Mouse (Mus musculus): Measurements from ENCODE around the gene Rev3l. TPM values are rescaled to one million over a fixed set of nuclear protein-coding genes. Genes with fewer than 3 reads are reported as not detected.

The Rev3l gene
- total and polyA plus RNA-seq, 3 experiments = 6.9 to 71.5 (median 12.4) TPM

DNA sequence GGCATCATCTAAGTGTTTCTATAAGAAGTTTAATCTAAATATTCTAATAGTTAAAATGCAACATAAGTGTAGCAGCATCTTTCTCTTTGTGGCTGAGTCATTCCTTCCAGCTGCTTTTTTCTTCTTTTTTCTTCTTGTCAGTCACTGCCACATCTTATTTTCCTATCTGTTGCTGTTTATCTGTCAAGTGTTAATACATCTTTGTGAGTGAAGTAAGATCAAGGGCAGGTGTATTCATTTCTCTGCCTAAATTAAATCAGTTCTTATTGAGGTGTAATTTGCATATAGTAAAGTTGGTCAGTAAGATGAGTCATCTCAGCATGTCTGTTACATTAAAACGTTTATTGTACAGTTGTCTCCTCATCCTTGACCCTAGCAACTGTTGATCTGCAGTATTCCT is 32.8 kb downstream of the Rev3l start:
- Histone ChIP-seq H3K27ac (ENCODE audit: control insufficient read depth, low read depth, low read length) (no peak overlapping the region), H3K4me3 (ENCODE audit: control insufficient read depth in 1 of 2, insufficient read depth in 1 of 2, low read depth in 2 of 2, low read length in 2 of 2) (no peak overlapping the region), H3K9me3 (replicated peaks; ENCODE audit: insufficient read depth, low read length) (no peaks in the 10 kb centered on the region), H3K36me3 (ENCODE audit: control insufficient read depth in 1 of 2, insufficient read depth in 2 of 2, low read length in 2 of 2) (no peaks in the 10 kb centered on the region; a peak in 2 of 4 replicates), H3K27me3 (ENCODE audit: control insufficient read depth in 1 of 2, insufficient read depth in 2 of 2, low read length in 2 of 2) (no peaks in the 10 kb centered on the region), H3K9ac (ENCODE audit: control insufficient read depth, low read depth, low read length, poor library complexity, severe bottlenecking) (no peak overlapping the region), H3K79me2 (ENCODE audit: control insufficient read depth, insufficient read depth, low read length, poor library complexity) (peaks cover 3% of the 10 kb centered on the region), H3K4me1 (ENCODE audit: control insufficient read depth in 1 of 2, insufficient read depth in 2 of 2, low read length in 2 of 2) (no peaks in the 10 kb centered on the region)
- DNase-seq (ENCODE audit: low read depth, low spot score) = no peak
- TF ChIP-seq MEF2A (IDR thresholded peaks at IDR 0.05; ENCODE audit: extremely low read depth, insufficient replicate concordance, low read depth, low read length, poor library complexity, severe bottlenecking) = no peak
- no peak for TF ChIP-seq SMC3 (IDR thresholded peaks at IDR 0.05; ENCODE audit: low read depth, low read length)
- TF ChIP-seq USF1 (IDR thresholded peaks at IDR 0.05; ENCODE audit: low read depth, low read length) = no peak
- TF ChIP-seq MAZ (IDR thresholded peaks at IDR 0.05; ENCODE audit: low read depth, low read length) = no peak
- no peak for TF ChIP-seq TAL1 (IDR thresholded peaks at IDR 0.05; ENCODE audit: low read length)
- TF ChIP-seq MYB (IDR thresholded peaks at IDR 0.05; ENCODE audit: low read depth, low read length) = no peak
- no peak for TF ChIP-seq ELF1 (IDR thresholded peaks at IDR 0.05; ENCODE audit: low read depth, low read length)
- no peak for TF ChIP-seq MYC (IDR thresholded peaks at IDR 0.05; ENCODE audit: low read depth, low read length)

GRCm38 (mm10) chr10:39766702-39767101 is 34.8 kb downstream of the Rev3l start:
- Histone ChIP-seq H3K9me3 (replicated peaks; ENCODE audit: insufficient read depth, low read length) (no peaks in the 10 kb centered on the region), H3K4me3 (ENCODE audit: control insufficient read depth in 1 of 2, insufficient read depth in 1 of 2, low read depth in 2 of 2, low read length in 2 of 2) (no peak overlapping the region), H3K36me3 (ENCODE audit: control insufficient read depth in 1 of 2, insufficient read depth in 2 of 2, low read length in 2 of 2) (no peaks in the 10 kb centered on the region; a peak in 2 of 4 replicates), H3K9ac (ENCODE audit: control insufficient read depth, low read depth, low read length, poor library complexity, severe bottlenecking) (no peak overlapping the region), H3K79me2 (ENCODE audit: control insufficient read depth, insufficient read depth, low read length, poor library complexity) (peaks cover 4% of the 10 kb centered on the region), H3K27me3 (ENCODE audit: control insufficient read depth in 1 of 2, insufficient read depth in 2 of 2, low read length in 2 of 2) (no peaks in the 10 kb centered on the region), H3K27ac (ENCODE audit: control insufficient read depth, low read depth, low read length) (no peak overlapping the region), H3K4me1 (ENCODE audit: control insufficient read depth in 1 of 2, insufficient read depth in 2 of 2, low read length in 2 of 2) (no peaks in the 10 kb centered on the region)
- DNase-seq (ENCODE audit: low read depth, low spot score) = peak; percentile 49
- TF ChIP-seq RCOR1 (IDR thresholded peaks at IDR 0.05; ENCODE audit: low read depth, low read length) (peak; percentile 55; the same call in 1 of the 2 replicates), BHLHE40 (IDR thresholded peaks at IDR 0.05; ENCODE audit: borderline replicate concordance, low read depth, low read length) (no peak), ETS1 (IDR thresholded peaks at IDR 0.05; ENCODE audit: low read depth, low read length) (no peak), NELFE (IDR thresholded peaks at IDR 0.05; ENCODE audit: low read depth, low read length) (no peak), ZMIZ1 (IDR thresholded peaks at IDR 0.05; ENCODE audit: low read depth, low read length) (no peak), MAZ (IDR thresholded peaks at IDR 0.05; ENCODE audit: low read depth, low read length) (no peak), ZNF384 (IDR thresholded peaks at IDR 0.05; ENCODE audit: low read depth, low read length) (no peak), CHD1 (IDR thresholded peaks at IDR 0.05; ENCODE audit: low read depth, low read length) (no peak), KAT2A (conservative IDR thresholded peaks at IDR 0.05; ENCODE audit: low read depth, low read length) (no peak), MXI1 (IDR thresholded peaks at IDR 0.05; ENCODE audit: low read depth, low read length) (no peak), EP300 (IDR thresholded peaks at IDR 0.05; ENCODE audit: low read depth in 1 of 2, low read length in 2 of 2) (peak in 1 of 2 experiments; percentile 36; a peak in 1 of 4 replicates), MEF2A (IDR thresholded peaks at IDR 0.05; ENCODE audit: extremely low read depth, insufficient replicate concordance, low read depth, low read length, poor library complexity, severe bottlenecking) (no peak), MYC (IDR thresholded peaks at IDR 0.05; ENCODE audit: low read depth, low read length) (no peak), SMC3 (IDR thresholded peaks at IDR 0.05; ENCODE audit: low read depth, low read length) (no peak), UBTF (IDR thresholded peaks at IDR 0.05; ENCODE audit: borderline replicate concordance, insufficient read depth, low read depth, low read length) (no peak), SIN3A (IDR thresholded peaks at IDR 0.05; ENCODE audit: low read length) (no peak), NRF1 (IDR thresholded peaks at IDR 0.05; ENCODE audit: insufficient read depth, low read depth, low read length, poor library complexity, severe bottlenecking) (no peak), TCF12 (IDR thresholded peaks at IDR 0.05; ENCODE audit: low read depth, low read length) (peak; percentile 63; the same call in 1 of the 2 replicates), TBP (IDR thresholded peaks at IDR 0.05; ENCODE audit: low read depth, low read length) (no peak)

Data from MEL (cell line).